Mouse (Mus musculus) CH12.LX (cell line): Measurements from ENCODE around the gene 4930519G04Rik. TPM values are rescaled to one million over a fixed set of nuclear protein-coding genes. Genes with fewer than 3 reads are reported as not detected.

Experiments
- DNase-seq: peaks from one replicate; pipeline ENCODE4 v3.0.0-alpha.2; 2013; ENCODE audit errors: extremely low read depth
- H3K27ac ChIP-seq: 2 replicates; pipeline ENCODE4 v1.5.1; 2012; ENCODE audit warnings: low read depth, mild to moderate bottlenecking, control low read depth, moderate library complexity; ENCODE audit not compliant: insufficient read depth
- H3K27me3 ChIP-seq: replicated peaks from 2 replicates; pipeline ENCODE3; 2012; ENCODE audit warnings: inconsistent platforms
- H3K36me3 ChIP-seq, 2 experiments: replicated peaks in 1 of 2; 2 replicates each; pipeline versions ENCODE3 to v1.6.1; 2012; ENCODE audit warnings: inconsistent platforms in 1 of 2, low read length in 1 of 2, mild to moderate bottlenecking in 1 of 2, mixed read lengths in 1 of 2, moderate library complexity in 1 of 2; ENCODE audit not compliant: control insufficient read depth in 1 of 2, insufficient read depth in 1 of 2
- H3K4me1 ChIP-seq, 2 experiments: 2 replicates each; pipeline ENCODE4 v1.6.1; 2012; ENCODE audit warnings: inconsistent platforms in 1 of 2, moderate library complexity in 1 of 2; ENCODE audit not compliant: insufficient read depth in 2 of 2, control insufficient read depth in 1 of 2
- H3K4me2 ChIP-seq: 2 replicates; pipeline ENCODE4 v1.6.1; 2012; ENCODE audit warnings: low read depth, mild to moderate bottlenecking, control low read depth; ENCODE audit not compliant: poor library complexity, insufficient read depth, severe bottlenecking
- H3K4me3 ChIP-seq, 3 experiments: fragments of 150-350 bp in 1 of 3; sonication (generic) in 1 of 3; replicated peaks in 1 of 3; 2 replicates each; pipeline versions ENCODE3 to v1.5.1; 2011 to 2012; ENCODE audit warnings: low read depth in 2 of 3, low read length in 2 of 3, mild to moderate bottlenecking in 2 of 3, moderate library complexity in 2 of 3, control low read depth in 1 of 3, improper control_type of control experiment in 1 of 3, inconsistent platforms in 1 of 3, mixed read lengths in 1 of 3; ENCODE audit not compliant: poor library complexity in 1 of 3
- H3K79me2 ChIP-seq: replicated peaks from 2 replicates; pipeline ENCODE4 v1.6.1; 2012; ENCODE audit warnings: mild to moderate bottlenecking, moderate library complexity; ENCODE audit not compliant: control insufficient read depth, poor library complexity, insufficient read depth, severe bottlenecking; ENCODE audit errors: extremely low read depth
- H3K9ac ChIP-seq: 2 replicates; pipeline ENCODE4 v1.6.1; 2012; ENCODE audit warnings: low read depth, mild to moderate bottlenecking, control low read depth, moderate library complexity; ENCODE audit not compliant: insufficient read depth
- H3K9me3 ChIP-seq: replicated peaks from 2 replicates; pipeline ENCODE3; 2012; ENCODE audit warnings: low read length, inconsistent platforms, mixed read lengths
- CTCF ChIP-seq, 2 experiments: IDR thresholded peaks in 1 of 2; conservative IDR thresholded peaks in 1 of 2; 2 replicates each; pipeline ENCODE4 v1.5.1; 2011 to 2012; ENCODE audit warnings: low read depth in 2 of 2, low read length in 2 of 2, improper control_type of control experiment in 1 of 2, inconsistent platforms in 1 of 2, mild to moderate bottlenecking in 1 of 2, moderate library complexity in 1 of 2
- ELF1 ChIP-seq: IDR thresholded peaks from 2 replicates; pipeline ENCODE4 v1.6.1; 2014; ENCODE audit warnings: low read depth, mild to moderate bottlenecking, inconsistent platforms, low read length, improper control_type of control experiment
- GABPA ChIP-seq: IDR thresholded peaks from 2 replicates; pipeline ENCODE4 v1.6.1; 2012; ENCODE audit warnings: low read depth, low read length, improper control_type of control experiment, inconsistent platforms; ENCODE audit not compliant: insufficient replicate concordance
- IRF4 ChIP-seq: IDR thresholded peaks from 2 replicates; pipeline ENCODE4 v1.6.1; 2014; ENCODE audit warnings: low read depth, mild to moderate bottlenecking, inconsistent platforms, low read length, improper control_type of control experiment
- JUN ChIP-seq: IDR thresholded peaks from 2 replicates; pipeline ENCODE4 v1.6.1; 2011; ENCODE audit warnings: low read depth, mild to moderate bottlenecking, low read length, improper control_type of control experiment, moderate library complexity; ENCODE audit not compliant: insufficient read depth
- JUND ChIP-seq: conservative IDR thresholded peaks from 2 replicates; pipeline ENCODE4 v1.6.1; 2011; ENCODE audit warnings: low read depth, low read length, improper control_type of control experiment
- KAT2A ChIP-seq: IDR thresholded peaks from 2 replicates; pipeline ENCODE4 v1.6.1; 2012; ENCODE audit warnings: low read length, improper control_type of control experiment, inconsistent platforms; ENCODE audit not compliant: insufficient replicate concordance
- MAX ChIP-seq: IDR thresholded peaks from 2 replicates; pipeline ENCODE4 v1.6.1; 2011; ENCODE audit warnings: low read length, improper control_type of control experiment
- MAZ ChIP-seq: IDR thresholded peaks from 2 replicates; pipeline ENCODE4 v1.6.1; 2012; ENCODE audit warnings: low read depth, mild to moderate bottlenecking, inconsistent platforms, low read length, improper control_type of control experiment, moderate library complexity
- NELFE ChIP-seq: IDR thresholded peaks from 2 replicates; pipeline ENCODE4 v1.6.1; 2011; ENCODE audit warnings: low read depth, low read length, improper control_type of control experiment
- POLR2A ChIP-seq: IDR thresholded peaks from 2 replicates; pipeline ENCODE4 v1.6.1; 2011; ENCODE audit warnings: low read depth, mild to moderate bottlenecking, improper control_type of control experiment, low read length
- POLR2AphosphoS2 ChIP-seq: IDR thresholded peaks from 2 replicates; pipeline ENCODE4 v1.6.1; 2011; ENCODE audit warnings: low read depth, low read length, improper control_type of control experiment
- RAD21 ChIP-seq: IDR thresholded peaks from 2 replicates; pipeline ENCODE4 v1.6.1; 2011; ENCODE audit warnings: low read depth, mild to moderate bottlenecking, low read length, improper control_type of control experiment, moderate library complexity
- SIN3A ChIP-seq: IDR thresholded peaks from 2 replicates; pipeline ENCODE4 v1.6.1; 2012; ENCODE audit warnings: low read length, improper control_type of control experiment, inconsistent platforms
- SMC3 ChIP-seq: IDR thresholded peaks from 2 replicates; pipeline ENCODE4 v1.6.1; 2011; ENCODE audit warnings: low read depth, low read length, improper control_type of control experiment
- TBP ChIP-seq: conservative IDR thresholded peaks from 2 replicates; pipeline ENCODE4 v1.6.1; 2011; ENCODE audit warnings: low read depth, low read length, improper control_type of control experiment
- USF1 ChIP-seq: IDR thresholded peaks from 2 replicates; pipeline ENCODE4 v1.6.1; 2014; ENCODE audit warnings: low read depth, mild to moderate bottlenecking, inconsistent platforms, low read length, improper control_type of control experiment
- ZC3H11A ChIP-seq: IDR thresholded peaks from 2 replicates; pipeline ENCODE4 v1.6.1; 2012; ENCODE audit warnings: low read depth, mild to moderate bottlenecking, inconsistent platforms, low read length, improper control_type of control experiment
- ZNF384 ChIP-seq: IDR thresholded peaks from 2 replicates; pipeline ENCODE4 v1.6.1; 2012; ENCODE audit warnings: low read depth, low read length, improper control_type of control experiment, inconsistent platforms
- dilution Hi-C: fragments of 300-500 bp; cut with MboI; formaldehyde crosslinking; loops from 2 replicates; pipeline ENCODE4 v1.14.3; 2020; ENCODE audit warnings: low sequenced_read_pairs; ENCODE audit not compliant: extremely low pct_unique_long_range_greater_than_20kb, extremely low pct_ligation_motif_present
- in situ Hi-C: fragments of 300-500 bp; cut with MboI; formaldehyde crosslinking; loops from 3 replicates; pipeline ENCODE4 v1.14.3; 2019; ENCODE audit warnings: low sequenced_read_pairs, low pct_ligation_motif_present, low pct_unique_long_range_greater_than_20kb, mixed read lengths
- polyA plus RNA-seq: library from polyadenylated mRNA; unstranded; fragments of >175 nt; gene quantifications from 2 replicates; pipeline ENCODE4 v1.2.1, GENCODE M21; 2012; ENCODE audit warnings: low read depth; ENCODE audit not compliant: insufficient read length
- total RNA-seq, 2 experiments: library from RNA; depleted of rRNA; stranded (reverse); fragments of 300-350 nt in 1 of 2; fragments of >200 nt in 1 of 2; gene quantifications; 2 replicates each; pipeline ENCODE4 v1.2.3; 2012 to 2014

Gene 4930519G04Rik
- total and polyA plus RNA-seq, 3 experiments = not detected

GRCm38 (mm10) chr5:114865279-114865678 lies 11.8 kb downstream of the 4930519G04Rik start:
- dilution Hi-C loops = no loop called here
- H3K27me3 ChIP-seq = peaks cover under 1% of the 10 kb centered on the region
- DNase-seq = peak; percentile 17

GRCm38 (mm10) chr5:114875858-114876257 lies 22.4 kb downstream of the 4930519G04Rik start:
- TF ChIP-seq MAX (no peak), USF1 (no peak), KAT2A (no peak), ELF1 (no peak), RAD21 (peak; percentile 74), IRF4 (no peak), ZC3H11A (no peak; the same call in 1 of the 2 replicates), MAZ (0 out of 2 replicates have a peak, but pooled peaks have one; percentile 64), JUN (no peak), NELFE (no peak), SMC3 (peak; percentile 72), CTCF (conservative IDR thresholded peaks at IDR 0.05 in 1 of 2, IDR thresholded peaks at IDR 0.05 in 1 of 2; ENCODE audit: low read depth in 2 of 2, low read length in 2 of 2) (peak in 1 of 2 experiments; percentile 72; a peak in 2 of 4 replicates), GABPA (no peak), JUND (no peak)
- Histone ChIP-seq H3K4me3 (no peak overlapping the region), H3K4me1 (peaks cover 0 to 6% of the 10 kb centered on the region in 2 experiments; a peak in 1 of 4 replicates), H3K27me3 (no peaks in the 10 kb centered on the region), H3K9me3 (no peaks in the 10 kb centered on the region), H3K36me3 (no peaks in the 10 kb centered on the region), H3K9ac (no peak overlapping the region), H3K79me2 (no peaks in the 10 kb centered on the region), H3K27ac (no peak overlapping the region), H3K4me2 (peak overlapping the region; percentile 63)
- no peak for DNase-seq
- dilution Hi-C loops = no loop called here
- in situ Hi-C loops = no loop called here

More at GRCm38 (mm10) chr5:114865279-114865678, 11.8 kb downstream of the 4930519G04Rik start:
- H3K36me3 ChIP-seq = no peaks in the 10 kb centered on the region
- no peaks in the 10 kb centered on the region for H3K79me2 ChIP-seq
- peaks cover 31% of the 10 kb centered on the region for H3K9me3 ChIP-seq
- H3K9ac ChIP-seq = no peak overlapping the region
- 0 out of 2 replicates have a peak overlapping the region, but pooled peaks have one; percentile 8 for H3K27ac ChIP-seq
- peaks cover 9 to 35% of the 10 kb centered on the region in 2 experiments for H3K4me1 ChIP-seq
- no peak overlapping the region for H3K4me2 ChIP-seq
- in situ Hi-C loops = no loop called here
- TF ChIP-seq CTCF (conservative IDR thresholded peaks at IDR 0.05 in 1 of 2, IDR thresholded peaks at IDR 0.05 in 1 of 2; ENCODE audit: low read depth in 2 of 2, low read length in 2 of 2) = no peak
- no peak for TF ChIP-seq POLR2A
- no peak for TF ChIP-seq TBP
- no peak for TF ChIP-seq POLR2AphosphoS2
- no peak for TF ChIP-seq SIN3A
- no peak for TF ChIP-seq ZC3H11A
- TF ChIP-seq RAD21 = no peak
- no peak for TF ChIP-seq ZNF384
- peak overlapping the region in 1 of 3 experiments; percentile 2 for H3K4me3 ChIP-seq
